Comparison of ENCODE assay signal across 8 mouse cellular contexts in genomic region chr1:143813676-143814360, GRCm38 (mm10). TPM values are rescaled to one million over a fixed set of nuclear protein-coding genes. Genes with fewer than 3 reads are reported as not detected.
A peak's percentile ranks its signal among the peaks of the same experiment; 100 is the strongest.
DNase-seq lines count a peak whose midpoint lies in the region; ATAC-seq and TF ChIP-seq lines count a peak whose summit lies in the region.

No protein-coding gene starts in this region.

- H3K4me3 ChIP-seq in forebrain, embryonic 10.5 days, result no peak overlapping the region
- H3K4me3 ChIP-seq in heart, embryonic 14.5 days (ENCODE audit: control insufficient read depth in 1 of 2, insufficient read depth in 1 of 2, low read depth in 1 of 2, low read length in 2 of 2), result no peak overlapping the region
- H3K4me3 ChIP-seq in kidney, postnatal 0 days (replicated peaks; ENCODE audit: low read depth, low read length), result no peak overlapping the region
- H3K4me3 ChIP-seq in liver, embryonic 12.5 days, result no peak overlapping the region
- no peak overlapping the region for H3K4me3 ChIP-seq in stomach, embryonic 15.5 days (replicated peaks)

- TF ChIP-seq CTCF in kidney, postnatal 0 days (IDR thresholded peaks at IDR 0.05; ENCODE audit: low read depth), result peak; percentile 94

- H3K36me3 ChIP-seq in forebrain, embryonic 10.5 days (replicated peaks), result 0 out of 2 replicates have a peak, but pooled peaks cover 5% of the 10 kb centered on the region
- H3K36me3 ChIP-seq in heart, embryonic 14.5 days (ENCODE audit: control insufficient read depth, insufficient read depth, low read length), result no peaks in the 10 kb centered on the region
- no peaks in the 10 kb centered on the region for H3K36me3 ChIP-seq in kidney, postnatal 0 days (ENCODE audit: insufficient read depth, low read length)
- peaks cover 15% of the 10 kb centered on the region for H3K36me3 ChIP-seq in liver, embryonic 12.5 days
- no peaks in the 10 kb centered on the region for H3K36me3 ChIP-seq in stomach, embryonic 15.5 days

- H3K9me3 ChIP-seq in forebrain, embryonic 10.5 days, result no peaks in the 10 kb centered on the region
- H3K9me3 ChIP-seq in heart, embryonic 14.5 days (ENCODE audit: control insufficient read depth, low read length), result no peaks in the 10 kb centered on the region
- no peaks in the 10 kb centered on the region for H3K9me3 ChIP-seq in kidney, postnatal 0 days (replicated peaks; ENCODE audit: low read length)
- no peaks in the 10 kb centered on the region for H3K9me3 ChIP-seq in liver, embryonic 12.5 days (replicated peaks)
- no peaks in the 10 kb centered on the region for H3K9me3 ChIP-seq in stomach, embryonic 15.5 days

- DNase-seq in c-Kit-positive CD71-negative TER-119-negative erythroid progenitor cells, embryonic 14.5 days (ENCODE audit: low read depth), result peak; percentile 67
- DNase-seq in forebrain, embryonic 10.5 days (ENCODE audit: extremely low spot score, low spot score), result peak; percentile 65
- DNase-seq in kidney, postnatal 0 days (ENCODE audit: low spot score), result peak; percentile 90
- peak; percentile 73 to 81 for DNase-seq in natural killer cell, adult 2 months (ENCODE audit: low spot score in 2 of 2)

- 47% methylated on average over 7 of the region's 7 CpGs for WGBS in forebrain, embryonic 10.5 days
- 39% methylated on average over 7 of the region's 7 CpGs for WGBS in heart, embryonic 14.5 days
- 35% methylated on average over 7 of the region's 7 CpGs for WGBS in kidney, postnatal 0 days
- WGBS in liver, embryonic 12.5 days (ENCODE audit: insufficient replicate concordance), result 37% methylated on average over 7 of the region's 7 CpGs
- 42% methylated on average over 7 of the region's 7 CpGs for WGBS in stomach, embryonic 15.5 days

- H3K4me1 ChIP-seq in forebrain, embryonic 10.5 days, result no peaks in the 10 kb centered on the region; the same call in 1 of the 2 replicates
- peaks cover 0 to 2% of the 10 kb centered on the region in 2 experiments; a peak in 2 of 4 replicates for H3K4me1 ChIP-seq in heart, embryonic 14.5 days (ENCODE audit: control insufficient read depth in 2 of 2, insufficient read depth in 2 of 2, low read length in 2 of 2)
- H3K4me1 ChIP-seq in kidney, postnatal 0 days (replicated peaks; ENCODE audit: insufficient read depth, low read length), result 0 out of 2 replicates have a peak, but pooled peaks cover 3% of the 10 kb centered on the region
- H3K4me1 ChIP-seq in liver, embryonic 12.5 days, result no peaks in the 10 kb centered on the region
- no peaks in the 10 kb centered on the region for H3K4me1 ChIP-seq in stomach, embryonic 15.5 days

- peak; percentile 89 for ATAC-seq in CD4-positive, CD25-positive, alpha-beta regulatory T cell, adult 4 months
- peak; percentile 69 for ATAC-seq in heart, embryonic 14.5 days (ENCODE audit: insufficient number of reproducible peaks, insufficient read depth, low FRiP score, low read depth)
- ATAC-seq in kidney, postnatal 0 days (replicated peaks; ENCODE audit: low FRiP score, low read depth), result peak; percentile 82
- ATAC-seq in liver, embryonic 12.5 days, result peak; percentile 88
- peak; percentile 79; the same call in 1 of the 2 replicates for ATAC-seq in stomach, embryonic 15.5 days (ENCODE audit: insufficient read depth, low FRiP score, low read depth)

- no peak overlapping the region for H3K27ac ChIP-seq in forebrain, embryonic 10.5 days
- H3K27ac ChIP-seq in heart, embryonic 14.5 days (replicated peaks in 1 of 2; ENCODE audit: control insufficient read depth in 1 of 2, insufficient read depth in 1 of 2, low read depth in 2 of 2, low read length in 2 of 2), result no peak overlapping the region
- H3K27ac ChIP-seq in kidney, postnatal 0 days, result no peak overlapping the region
- H3K27ac ChIP-seq in liver, embryonic 12.5 days, result no peak overlapping the region
- no peak overlapping the region for H3K27ac ChIP-seq in stomach, embryonic 15.5 days

- H3K4me2 ChIP-seq in heart, embryonic 14.5 days (ENCODE audit: low read length), result 0 out of 2 replicates have a peak overlapping the region, but pooled peaks have one; percentile 9
- no peak overlapping the region for H3K4me2 ChIP-seq in kidney, postnatal 0 days (ENCODE audit: low read length)
- no peak overlapping the region for H3K4me2 ChIP-seq in liver, embryonic 12.5 days
- no peak overlapping the region for H3K4me2 ChIP-seq in stomach, embryonic 15.5 days

- no peak overlapping the region for H3K9ac ChIP-seq in heart, embryonic 14.5 days (ENCODE audit: low read length)
- H3K9ac ChIP-seq in kidney, postnatal 0 days (ENCODE audit: low read depth, low read length), result no peak overlapping the region
- H3K9ac ChIP-seq in liver, embryonic 12.5 days, result no peak overlapping the region
- H3K9ac ChIP-seq in stomach, embryonic 15.5 days, result no peak overlapping the region

- H3K27me3 ChIP-seq in forebrain, embryonic 10.5 days (ENCODE audit: poor library complexity, severe bottlenecking), result no peaks in the 10 kb centered on the region
- no peaks in the 10 kb centered on the region for H3K27me3 ChIP-seq in heart, embryonic 14.5 days (ENCODE audit: control insufficient read depth, insufficient read depth, low read length)
- H3K27me3 ChIP-seq in kidney, postnatal 0 days (ENCODE audit: insufficient read depth, low read length), result no peaks in the 10 kb centered on the region
- no peaks in the 10 kb centered on the region for H3K27me3 ChIP-seq in liver, embryonic 12.5 days (replicated peaks)
- no peaks in the 10 kb centered on the region for H3K27me3 ChIP-seq in stomach, embryonic 15.5 days (replicated peaks)

RNA-seq across cellular contexts. Expression of gene Uchl5, which starts 36.7 kb away (rescaled TPM):
- 10 to 100 TPM; 47.8 to 56.9 TPM for polyA plus RNA-seq in CD4-positive, CD25-positive, alpha-beta regulatory T cell, adult 4 months (2017; shearing (Covaris generic))
- 122 and 129 TPM in 2 replicates for polyA plus RNA-seq in forebrain, embryonic 10.5 days (2016; fragmentation: Nextera tagmentation; extraction: Ambion mirVana)
- 44.7 and 45.8 TPM in 2 replicates for polyA plus RNA-seq in heart, embryonic 14.5 days (2014; fragmentation: Nextera tagmentation; extraction: Ambion mirVana)
- polyA plus RNA-seq in kidney, postnatal 0 days (2015; fragmentation: Nextera tagmentation; extraction: Ambion mirVana), result 71.6 and 77.5 TPM in 2 replicates
- 117 and 128 TPM in 2 replicates for polyA plus RNA-seq in liver, embryonic 12.5 days (2016; fragmentation: Nextera tagmentation; extraction: Ambion mirVana)
- 113 and 119 TPM in 2 replicates for polyA plus RNA-seq in stomach, embryonic 15.5 days (2015; fragmentation: Nextera tagmentation; extraction: Ambion mirVana)

RNA-seq across cellular contexts. Expression of gene Trove2, which starts 37.0 kb away (rescaled TPM):
- polyA plus RNA-seq in CD4-positive, CD25-positive, alpha-beta regulatory T cell, adult 4 months (2017; shearing (Covaris generic)), result 1 to 10 TPM; 3.4 to 4.7 TPM
- 33.5 and 36.1 TPM in 2 replicates for polyA plus RNA-seq in forebrain, embryonic 10.5 days (2016; fragmentation: Nextera tagmentation; extraction: Ambion mirVana)
- 14.5 and 16.3 TPM in 2 replicates for polyA plus RNA-seq in heart, embryonic 14.5 days (2014; fragmentation: Nextera tagmentation; extraction: Ambion mirVana)
- polyA plus RNA-seq in kidney, postnatal 0 days (2015; fragmentation: Nextera tagmentation; extraction: Ambion mirVana), result 12.4 and 14.1 TPM in 2 replicates
- 4.1 and 4.6 TPM in 2 replicates for polyA plus RNA-seq in liver, embryonic 12.5 days (2016; fragmentation: Nextera tagmentation; extraction: Ambion mirVana)
- polyA plus RNA-seq in stomach, embryonic 15.5 days (2015; fragmentation: Nextera tagmentation; extraction: Ambion mirVana), result 14.0 and 14.7 TPM in 2 replicates
